Mouse (Mus musculus) C2C12 (cell line): ENCODE results near the gene Usp2.

Experiments
- CEBPB ChIP-seq: IDR thresholded peaks from one replicate; pipeline ENCODE4 v1.6.1; 2011; ENCODE audit warnings: low read depth, mild to moderate bottlenecking, control low read depth, moderate library complexity
- CTCF ChIP-seq: IDR thresholded peaks from one replicate; pipeline ENCODE4 v1.5.1; 2011; ENCODE audit not compliant: control insufficient read depth, insufficient read depth, insufficient read length
- MAX ChIP-seq: IDR thresholded peaks from one replicate; pipeline ENCODE4 v1.6.1; 2011; ENCODE audit warnings: mild to moderate bottlenecking, control low read depth
- MYOG ChIP-seq: IDR thresholded peaks from one replicate; pipeline ENCODE4 v1.6.1; 2011; ENCODE audit not compliant: control insufficient read depth, insufficient read length; ENCODE audit errors: extremely low read depth

GRCm38 (mm10) chr9:44044426-44045157, 22.2 kb upstream of the Usp2 start:
- no peak for TF ChIP-seq CEBPB
- no peak for TF ChIP-seq CTCF
- TF ChIP-seq MAX = no peak
- no peak for TF ChIP-seq MYOG
